In genomic region chr12:12676676-12677075, GRCm38 (mm10) we compare ENCODE assay signal across 8 mouse cellular contexts.
DNase-seq lines count a peak whose midpoint lies in the region; ATAC-seq and TF ChIP-seq lines count a peak whose summit lies in the region.

No protein-coding gene starts in this region.

- CTCF ChIA-PET in Patski (lab: Charles Lee), result interaction anchor here (1.1 kb wide), 1 partner anchor 11 kb away, joined by 3 read pairs; no protein-coding TSS in a partner anchor

- in situ Hi-C loops in Patski (cut with MboI; ENCODE audit: low pct_unique_long_range_greater_than_20kb), result no loop called here

- DNase-seq in Patski (ENCODE audit: low read depth, low spot score), result peak; percentile 48
- DNase-seq in brain, embryonic 14.5 days (ENCODE audit: low read depth), result peak; percentile 97
- peak; percentile 88 for DNase-seq in forebrain, postnatal 0 days
- peak; percentile 13 for DNase-seq in kidney, adult 9 months
- DNase-seq in lung, postnatal 25 days (ENCODE audit: low spot score), result peak; percentile 1
- peak; percentile 51 for DNase-seq in testis, postnatal 10 days (ENCODE audit: low spot score)
- no peak for DNase-seq in spleen, postnatal 14 days (ENCODE audit: low spot score in 2 of 2)
- DNase-seq in urinary bladder, postnatal 25 days (ENCODE audit: low spot score), result no peak

- TF ChIP-seq POLR2A in brain, embryonic 14.5 days (IDR thresholded peaks at IDR 0.05; ENCODE audit: borderline replicate concordance, extremely low read depth, insufficient read depth, insufficient read length, poor library complexity, severe bottlenecking), result no peak

- H3K9me3 ChIP-seq in forebrain, postnatal 0 days (ENCODE audit: low read length), result no peaks in the 10 kb centered on the region

- no peak for TF ChIP-seq CTCF in Patski (IDR thresholded peaks at IDR 0.05)
- TF ChIP-seq CTCF in brain, embryonic 14.5 days (IDR thresholded peaks at IDR 0.05; ENCODE audit: borderline replicate concordance, extremely low read depth, insufficient read depth, insufficient read length), result no peak
- no peak for TF ChIP-seq CTCF in forebrain, postnatal 0 days (IDR thresholded peaks at IDR 0.05; ENCODE audit: low read depth)

- H3K4me3 ChIP-seq in forebrain, postnatal 0 days (ENCODE audit: low read depth, low read length), result no peak overlapping the region

- no peak overlapping the region for H3K9ac ChIP-seq in forebrain, postnatal 0 days

- peak; percentile 71 for ATAC-seq in Patski
- ATAC-seq in forebrain, postnatal 0 days, result peak; percentile 26

- H3K4me1 ChIP-seq in forebrain, postnatal 0 days (ENCODE audit: insufficient read depth), result peaks cover 25% of the 10 kb centered on the region

- no peaks in the 10 kb centered on the region for H3K36me3 ChIP-seq in forebrain, postnatal 0 days (ENCODE audit: insufficient read depth)

- WGBS in forebrain, postnatal 0 days, result 13% methylated on average over 9 of the region's 9 CpGs

- H3K27me3 ChIP-seq in Patski, result peaks cover 3% of the 10 kb centered on the region
- no peaks in the 10 kb centered on the region for H3K27me3 ChIP-seq in forebrain, postnatal 0 days (ENCODE audit: insufficient read depth, low read length)

- H3K27ac ChIP-seq in forebrain, postnatal 0 days (ENCODE audit: low read depth, low read length), result peak overlapping the region; percentile 54

- POLR2A ChIA-PET in Patski (lab: Charles Lee), result interaction anchor here (0.5 kb wide), 1 partner anchor 110 kb away, joined by 4 read pairs; no protein-coding TSS in a partner anchor

- no peak overlapping the region for H3K4me2 ChIP-seq in forebrain, postnatal 0 days (ENCODE audit: low read depth)

Comparison
In these comparisons a context has a peak if more than half of its experiments do, and no peak if none do; other contexts are left out.
1. DNase-seq: peak in Patski (single experiment), brain, embryonic 14.5 days (single experiment), forebrain, postnatal 0 days (single experiment), kidney, adult 9 months (single experiment), lung, postnatal 25 days (single experiment) and testis, postnatal 10 days (single experiment); none in spleen, postnatal 14 days (0 of 2) and urinary bladder, postnatal 25 days (single experiment).